Mouse (Mus musculus): ENCODE data around the gene Pfdn6. TPM values are rescaled to one million over a fixed set of nuclear protein-coding genes. Genes with fewer than 3 reads are reported as not detected.

Gene Pfdn6
- polyA plus RNA-seq, 1 experiment = 54.1 TPM

DNA sequence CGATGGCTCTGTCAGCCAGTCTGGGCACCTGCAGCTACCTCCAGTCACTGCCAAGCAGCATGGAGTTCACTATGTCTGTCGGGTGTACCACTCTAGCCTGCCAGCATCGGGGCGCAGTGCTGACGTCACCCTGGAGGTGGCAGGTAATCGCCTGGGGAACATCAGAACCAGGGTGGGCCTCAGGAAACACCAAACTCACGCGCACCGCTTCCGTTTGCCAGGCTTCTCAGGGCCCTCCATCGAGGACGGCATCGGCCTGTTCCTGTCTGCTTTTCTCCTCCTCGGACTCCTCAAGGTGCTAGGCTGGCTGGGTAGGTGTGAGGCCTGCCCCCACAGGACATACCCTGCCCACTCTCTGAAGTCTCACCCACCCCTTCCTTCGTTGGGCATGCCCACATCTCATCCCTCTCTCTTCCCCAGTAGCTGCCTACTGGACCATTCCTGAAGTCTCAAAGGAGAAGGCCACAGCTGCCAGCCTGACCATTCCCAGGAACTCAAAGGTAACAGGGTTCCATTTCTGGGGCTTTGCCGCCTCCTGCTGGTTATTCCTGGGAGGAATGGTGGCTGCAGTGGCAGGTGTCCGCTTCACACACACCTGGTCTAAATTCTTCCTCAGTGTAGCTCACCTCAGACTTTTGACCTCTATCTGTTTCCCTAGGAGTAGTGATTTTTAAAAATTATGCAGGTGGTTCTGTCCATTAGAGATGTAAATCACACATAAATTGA, 13.8 kb downstream of the Pfdn6 start:
- TF ChIP-seq POLR2A (IDR thresholded peaks at IDR 0.05; ENCODE audit: borderline replicate concordance, low read depth, low read length) (no peak), CTCF (IDR thresholded peaks at IDR 0.05; ENCODE audit: low read depth, low read length) (no peak)
- Histone ChIP-seq H3K4me1 (ENCODE audit: control insufficient read depth, insufficient read depth, low read length) (no peaks in the 10 kb centered on the region), H3K4me3 (ENCODE audit: insufficient read depth, low read length) (no peak overlapping the region)

DNA sequence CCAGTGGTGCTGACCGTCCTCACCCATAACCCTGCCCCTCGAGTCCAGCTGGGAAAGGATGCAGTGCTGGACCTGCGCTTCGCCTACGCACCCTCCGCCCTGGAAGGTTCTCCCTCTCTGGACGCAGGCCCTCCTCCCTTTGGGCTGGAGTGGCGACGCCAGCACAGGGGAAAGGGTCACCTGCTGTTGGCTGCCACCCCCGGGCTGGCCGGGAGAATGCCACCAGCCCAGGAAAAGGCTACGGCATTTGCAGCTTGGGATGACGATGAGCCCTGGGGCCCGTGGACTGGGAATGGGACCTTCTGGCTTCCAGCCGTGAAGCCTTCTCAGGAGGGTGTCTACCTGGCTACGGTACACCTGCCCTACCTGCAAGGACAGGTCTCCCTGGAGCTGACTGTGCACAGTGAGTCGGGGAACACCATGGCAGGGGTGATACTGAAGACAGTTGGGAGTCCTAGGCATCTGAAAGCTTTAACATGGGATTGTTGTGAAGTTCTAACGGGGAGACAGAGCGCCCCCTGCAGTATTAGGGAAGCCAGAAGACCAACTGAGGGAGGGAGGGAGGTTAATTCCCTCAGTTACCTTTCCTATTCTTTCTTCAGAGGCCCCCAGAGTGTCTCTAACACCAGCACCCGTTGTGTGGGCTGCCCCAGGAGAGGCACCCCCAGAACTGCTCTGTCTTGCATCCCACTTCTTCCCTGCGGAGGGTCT, 14.6 kb downstream of the Pfdn6 start:
- TF ChIP-seq POLR2A (IDR thresholded peaks at IDR 0.05; ENCODE audit: borderline replicate concordance, low read depth, low read length) (no peak), CTCF (IDR thresholded peaks at IDR 0.05; ENCODE audit: low read depth, low read length) (no peak)
- H3K4me1 ChIP-seq (ENCODE audit: control insufficient read depth, insufficient read depth, low read length) = no peaks in the 10 kb centered on the region
- no peak overlapping the region for H3K4me3 ChIP-seq (ENCODE audit: insufficient read depth, low read length)
- H3K27ac ChIP-seq (ENCODE audit: insufficient read depth, low read depth, low read length) = no peak overlapping the region

More for the DNA sequence above, 13.8 kb downstream of the Pfdn6 start:
- no peak overlapping the region for H3K27ac ChIP-seq (ENCODE audit: insufficient read depth, low read depth, low read length)

GRCm38 (mm10) chr17:33924577-33925283, 15.4 kb downstream of the Pfdn6 start:
- H3K4me3 ChIP-seq (ENCODE audit: insufficient read depth, low read length) = no peak overlapping the region
- TF ChIP-seq POLR2A (IDR thresholded peaks at IDR 0.05; ENCODE audit: borderline replicate concordance, low read depth, low read length) = no peak
- no peak for TF ChIP-seq CTCF (IDR thresholded peaks at IDR 0.05; ENCODE audit: low read depth, low read length)
- H3K27ac ChIP-seq (ENCODE audit: insufficient read depth, low read depth, low read length) = no peak overlapping the region
- H3K4me1 ChIP-seq (ENCODE audit: control insufficient read depth, insufficient read depth, low read length) = no peaks in the 10 kb centered on the region

- Histone ChIP-seq H3K27ac (ENCODE audit: insufficient read depth, low read depth, low read length) (no peak overlapping the region), H3K4me3 (ENCODE audit: insufficient read depth, low read length) (no peak overlapping the region), H3K4me1 (ENCODE audit: control insufficient read depth, insufficient read depth, low read length) (peaks cover 5% of the 10 kb centered on the region)
- no peak for TF ChIP-seq POLR2A (IDR thresholded peaks at IDR 0.05; ENCODE audit: borderline replicate concordance, low read depth, low read length)
- no peak for TF ChIP-seq CTCF (IDR thresholded peaks at IDR 0.05; ENCODE audit: low read depth, low read length)
Measured at GRCm38 (mm10) chr17:33921361-33921760, 18.8 kb downstream of the Pfdn6 start.

DNA sequence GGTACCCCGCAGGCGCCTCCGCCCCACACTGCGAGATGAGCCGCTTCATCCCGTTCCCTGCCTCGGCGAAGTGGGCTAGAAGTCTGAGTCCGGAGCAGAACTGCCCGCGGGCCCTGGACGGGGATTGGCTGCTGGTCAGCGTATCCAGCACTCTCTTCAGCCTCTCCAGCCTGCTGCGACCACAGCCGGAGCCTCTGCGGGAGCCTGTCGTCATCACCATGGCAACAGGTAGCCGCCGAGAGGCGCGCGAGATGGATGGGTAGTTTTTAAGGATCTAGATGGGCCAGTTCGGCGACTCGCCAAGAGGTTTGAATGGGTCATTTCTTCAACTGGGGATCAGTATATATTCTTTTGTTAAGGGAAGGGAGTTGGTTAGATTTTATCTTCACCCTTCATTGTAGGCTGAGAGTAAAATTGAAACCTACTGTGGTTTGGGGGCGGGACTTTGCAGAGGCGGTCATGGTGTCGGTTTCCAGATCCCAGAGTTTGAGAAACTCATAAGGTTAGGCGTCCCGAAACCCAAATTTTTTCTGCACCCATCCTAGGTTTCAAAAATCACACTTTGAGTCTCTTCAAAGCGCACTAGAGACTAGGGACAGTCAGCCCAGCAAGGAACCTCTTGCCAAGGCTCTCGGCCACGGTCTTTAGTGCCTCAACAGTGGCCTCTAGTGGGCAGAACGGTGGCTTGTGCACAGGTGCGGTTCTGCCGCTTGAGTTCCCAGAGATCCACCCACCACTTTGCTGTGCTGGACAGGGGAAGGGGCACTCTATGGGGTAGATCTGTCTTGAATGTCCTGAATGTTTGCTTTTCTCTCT, 19.7 kb downstream of the Pfdn6 start:
- TF ChIP-seq CTCF (IDR thresholded peaks at IDR 0.05; ENCODE audit: low read depth, low read length) (peak; percentile 76; the same call in 1 of the 2 replicates), POLR2A (IDR thresholded peaks at IDR 0.05; ENCODE audit: borderline replicate concordance, low read depth, low read length) (no peak)
- H3K4me1 ChIP-seq (ENCODE audit: control insufficient read depth, insufficient read depth, low read length) = peaks cover 5% of the 10 kb centered on the region
- peak overlapping the region; percentile 70 for H3K27ac ChIP-seq (ENCODE audit: insufficient read depth, low read depth, low read length)
- H3K4me3 ChIP-seq (ENCODE audit: insufficient read depth, low read length) = peak overlapping the region; percentile 77

DNA sequence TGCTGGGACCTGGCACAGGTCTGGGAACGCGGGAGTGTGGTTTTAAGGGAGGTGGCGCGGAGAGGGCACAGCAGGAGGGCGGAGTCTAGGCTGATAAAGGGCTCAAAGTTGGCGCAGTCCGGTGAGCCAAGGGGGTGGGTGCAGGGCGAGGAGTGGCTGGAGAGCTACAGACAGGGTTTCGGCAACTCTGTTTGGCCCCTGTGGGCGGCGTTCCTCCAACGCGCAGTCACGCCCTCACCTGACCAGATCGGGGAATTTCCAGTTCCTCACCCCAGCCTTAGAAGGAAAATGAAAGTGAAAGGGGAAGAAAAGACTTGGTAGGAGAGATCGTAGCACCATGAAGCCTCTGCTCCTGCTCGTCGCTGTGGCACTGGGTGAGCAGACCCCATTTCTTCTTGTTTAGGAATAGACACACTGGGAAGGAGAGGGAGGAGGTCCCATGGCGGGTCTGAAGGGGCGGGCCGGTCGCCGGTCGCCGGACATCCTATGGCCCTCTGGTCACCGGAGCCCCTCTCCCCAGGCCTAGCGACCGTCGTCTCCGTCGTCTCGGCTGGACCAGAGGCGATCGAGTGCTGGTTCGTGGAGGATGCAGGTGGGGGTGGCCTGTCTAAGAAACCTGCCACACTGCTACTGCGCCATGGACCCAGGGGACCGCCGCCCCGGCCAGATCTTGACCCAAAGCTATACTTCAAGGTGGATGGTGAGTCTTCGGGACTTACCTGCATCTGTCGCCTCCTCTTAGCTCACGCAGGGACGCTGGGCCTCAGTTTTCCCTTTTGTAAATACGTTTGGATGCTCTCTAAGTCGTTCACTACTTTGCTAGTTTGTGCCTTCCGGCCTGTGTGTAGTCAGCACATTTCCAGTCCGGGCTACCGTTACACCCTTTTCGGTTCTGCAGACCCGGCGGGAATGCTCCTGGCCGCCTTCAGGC, 20.5 kb downstream of the Pfdn6 start:
- TF ChIP-seq POLR2A (IDR thresholded peaks at IDR 0.05; ENCODE audit: borderline replicate concordance, low read depth, low read length) (no peak), CTCF (IDR thresholded peaks at IDR 0.05; ENCODE audit: low read depth, low read length) (no peak)
- Histone ChIP-seq H3K4me3 (ENCODE audit: insufficient read depth, low read length) (peak overlapping the region; percentile 77), H3K27ac (ENCODE audit: insufficient read depth, low read depth, low read length) (peak overlapping the region; percentile 70), H3K4me1 (ENCODE audit: control insufficient read depth, insufficient read depth, low read length) (peaks cover 7% of the 10 kb centered on the region)

DNA sequence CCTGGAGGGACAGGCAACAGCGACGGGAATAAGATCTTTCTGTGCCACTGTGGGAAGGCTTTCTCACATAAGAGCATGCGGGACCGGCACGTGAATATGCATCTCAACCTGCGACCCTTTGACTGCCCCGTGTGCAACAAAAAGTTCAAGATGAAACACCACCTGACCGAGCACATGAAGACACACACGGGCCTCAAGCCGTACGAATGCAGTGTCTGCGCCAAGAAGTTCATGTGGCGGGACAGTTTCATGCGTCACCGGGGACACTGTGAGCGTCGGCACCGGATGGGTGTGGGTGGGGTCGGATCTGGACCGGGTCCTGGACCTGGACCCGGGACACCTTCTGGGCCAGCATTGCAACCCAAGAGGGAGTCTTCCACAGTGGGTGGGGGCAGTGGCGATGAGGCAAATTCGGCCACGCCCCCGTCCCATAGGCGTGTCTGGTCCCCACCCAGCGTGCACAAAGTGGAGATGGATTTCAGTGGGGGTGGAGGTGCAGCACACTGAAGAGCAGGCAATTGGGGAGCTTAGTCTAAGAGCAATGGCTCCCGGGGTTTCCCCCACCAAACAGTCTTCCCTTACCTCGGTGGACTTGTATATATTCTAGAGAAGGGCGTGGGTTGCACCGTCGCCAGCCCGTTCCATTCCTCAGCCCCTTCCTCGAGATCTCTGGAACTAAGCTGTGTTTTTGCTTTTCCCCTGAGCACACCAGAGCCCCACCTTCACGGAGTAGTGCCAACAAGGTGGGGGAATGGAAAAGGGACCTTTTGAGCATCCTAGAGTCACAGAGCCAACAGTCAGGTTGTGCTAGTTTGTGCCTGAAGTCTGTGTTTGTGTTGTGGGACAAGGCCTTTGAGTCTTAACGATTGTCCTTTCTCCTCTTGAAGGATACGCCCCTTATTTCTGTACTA, 21.6 kb downstream of the Pfdn6 start:
- peak overlapping the region; percentile 77 for H3K4me3 ChIP-seq (ENCODE audit: insufficient read depth, low read length)
- H3K4me1 ChIP-seq (ENCODE audit: control insufficient read depth, insufficient read depth, low read length) = peaks cover 7% of the 10 kb centered on the region
- peak overlapping the region; percentile 70 for H3K27ac ChIP-seq (ENCODE audit: insufficient read depth, low read depth, low read length)
- TF ChIP-seq CTCF (IDR thresholded peaks at IDR 0.05; ENCODE audit: low read depth, low read length) (no peak), POLR2A (IDR thresholded peaks at IDR 0.05; ENCODE audit: borderline replicate concordance, low read depth, low read length) (no peak)
